Mouse (Mus musculus): ENCODE data around the gene Tom1l1. TPM values are rescaled to one million over a fixed set of nuclear protein-coding genes. Genes with fewer than 3 reads are reported as not detected.

Gene Tom1l1
- total RNA-seq, 2 experiments from 2014 or later = 50.1 to 124 TPM

DNA sequence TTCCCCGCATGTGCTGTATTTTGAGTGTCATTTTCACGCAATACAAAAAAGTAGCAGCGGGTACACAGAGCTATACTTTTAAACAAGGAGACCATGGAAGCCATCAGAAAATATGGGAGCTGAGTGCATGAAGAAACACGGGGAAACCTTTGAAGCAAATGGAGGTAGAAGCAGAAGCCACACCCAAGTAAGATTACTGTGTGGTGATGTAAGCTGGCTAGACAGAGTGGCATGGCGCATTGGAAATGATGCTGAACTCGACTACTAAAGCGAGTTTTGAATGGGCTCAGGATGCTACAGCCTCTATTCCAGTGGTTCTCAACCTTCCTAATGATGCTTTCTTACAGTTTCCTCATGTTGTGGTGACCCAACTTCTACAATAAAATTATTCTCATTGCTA is 11.1 kb downstream of the Tom1l1 start:
- ATAC-seq (replicated peaks; ENCODE audit: low FRiP score, poor library complexity, severe bottlenecking) = peak; percentile 72

DNA sequence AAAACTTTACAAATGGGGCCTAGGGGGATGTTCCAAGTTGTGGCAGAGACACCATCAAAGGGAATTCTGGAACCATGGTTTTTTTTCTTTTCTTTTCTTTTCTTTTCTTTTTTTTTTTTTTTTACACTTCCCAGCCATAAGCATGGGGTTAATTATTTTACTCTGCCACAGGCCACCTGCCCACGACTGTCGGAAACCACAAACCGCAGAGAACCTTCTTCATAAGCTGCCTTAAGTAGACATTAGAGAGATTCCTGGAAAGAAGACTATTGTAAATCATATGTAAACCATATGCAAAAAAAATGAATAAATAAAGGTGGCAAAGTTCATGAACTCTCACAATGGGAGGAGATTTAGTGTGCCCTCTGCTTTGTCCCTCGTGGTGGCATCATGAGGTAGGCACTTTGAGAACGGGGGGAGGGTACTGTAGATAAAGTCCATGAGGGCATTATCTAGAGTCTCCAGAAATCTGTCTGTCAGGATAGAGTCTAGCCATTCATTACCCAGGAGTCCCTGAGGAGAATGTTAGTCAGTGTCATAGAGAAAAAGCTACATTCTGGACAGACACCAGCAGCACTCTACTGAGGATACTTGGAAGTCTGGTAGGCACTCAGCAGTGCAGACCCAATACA is 12.6 kb downstream of the Tom1l1 start:
- ATAC-seq (replicated peaks; ENCODE audit: low FRiP score, poor library complexity, severe bottlenecking) = peak; percentile 94

DNA sequence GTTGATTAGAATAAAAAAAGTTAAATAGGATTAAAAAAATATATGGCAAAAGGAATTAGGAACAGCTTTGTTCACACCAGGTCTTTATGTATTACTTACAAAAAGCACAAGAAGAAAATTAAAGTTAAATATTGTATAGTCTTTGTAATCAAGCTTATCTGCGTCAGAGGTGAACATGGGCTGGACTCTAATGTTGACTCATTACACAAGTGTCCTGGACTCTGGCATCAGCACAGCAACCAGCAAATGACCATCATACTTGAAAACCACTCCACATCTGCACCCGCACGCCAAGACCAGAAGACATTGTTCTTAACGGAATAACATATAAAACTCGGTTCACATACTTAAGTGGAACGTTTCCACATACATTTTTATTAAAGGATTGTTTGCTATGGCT is 20.8 kb downstream of the Tom1l1 start:
- no peak for ATAC-seq (replicated peaks; ENCODE audit: low FRiP score, poor library complexity, severe bottlenecking)

DNA sequence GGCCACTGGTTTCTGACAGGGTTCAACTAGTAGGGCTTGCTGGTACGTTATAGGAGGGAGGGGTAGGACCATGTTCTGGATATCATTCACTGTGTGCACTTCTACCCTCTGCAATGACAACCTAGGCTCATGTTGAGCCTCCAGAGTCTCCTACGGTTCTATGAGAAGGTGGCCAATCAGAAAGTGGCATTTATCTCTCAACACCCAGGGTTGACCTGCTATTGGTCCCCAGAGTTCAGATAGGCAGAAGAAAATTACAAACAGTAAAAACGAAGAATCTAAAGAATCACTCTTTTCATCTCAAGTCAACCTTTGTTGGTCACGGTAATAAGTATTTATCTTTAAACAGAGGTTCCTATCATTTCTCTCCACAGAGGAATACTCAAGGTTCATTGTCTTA is 21.2 kb downstream of the Tom1l1 start:
- ATAC-seq (replicated peaks; ENCODE audit: low FRiP score, poor library complexity, severe bottlenecking) = peak; percentile 75

DNA sequence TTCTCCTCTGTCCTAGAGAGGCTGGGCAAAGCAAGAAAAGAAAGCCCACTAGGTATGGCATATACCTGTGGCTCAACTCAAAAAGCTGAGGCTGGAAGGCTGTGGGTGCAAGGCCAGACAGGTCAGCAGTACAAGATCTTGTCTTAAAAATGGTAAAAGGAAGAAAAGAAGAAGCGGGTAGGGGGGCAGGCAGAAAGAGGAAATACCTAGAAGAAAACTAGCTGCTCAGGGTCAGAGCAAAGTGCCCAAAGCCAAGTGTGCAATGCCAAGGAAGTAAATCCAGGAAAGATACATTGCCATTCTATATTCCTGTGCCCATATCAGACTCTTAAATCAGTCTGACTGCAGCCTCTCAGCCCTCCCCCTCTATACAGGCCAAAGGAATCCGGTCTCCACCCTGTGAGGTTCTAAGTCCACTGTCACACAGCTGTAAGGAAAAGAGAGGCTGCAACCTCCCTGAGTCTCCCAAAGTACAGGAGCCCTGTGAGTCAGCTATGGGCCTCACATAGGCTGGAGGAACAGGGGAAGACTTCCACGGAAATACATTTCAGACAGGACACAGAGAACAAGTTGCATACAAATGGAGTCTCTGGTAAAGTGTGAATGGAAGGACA is 21.9 kb downstream of the Tom1l1 start:
- ATAC-seq (replicated peaks; ENCODE audit: low FRiP score, poor library complexity, severe bottlenecking) = peak; percentile 24

DNA sequence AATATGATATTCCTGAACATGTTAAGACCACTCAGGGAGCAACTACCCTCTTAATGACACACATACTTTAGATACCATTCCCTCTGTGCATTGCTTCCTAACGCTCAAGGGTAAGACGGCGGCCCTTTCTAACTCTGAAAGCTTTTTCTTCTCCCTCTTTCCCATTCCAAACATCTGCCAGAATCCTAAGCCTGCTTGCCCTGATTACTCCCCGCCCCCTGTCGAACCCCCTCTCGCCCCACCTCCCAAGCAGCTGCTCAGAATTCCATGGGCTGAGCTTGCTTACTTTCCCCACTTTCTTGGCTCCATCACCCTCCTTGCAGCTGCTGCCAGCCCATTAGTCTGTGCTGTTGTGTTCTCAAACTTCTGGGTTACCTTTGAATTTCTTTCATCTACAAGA is 23.0 kb downstream of the Tom1l1 start:
- ATAC-seq (replicated peaks; ENCODE audit: low FRiP score, poor library complexity, severe bottlenecking) = no peak

DNA sequence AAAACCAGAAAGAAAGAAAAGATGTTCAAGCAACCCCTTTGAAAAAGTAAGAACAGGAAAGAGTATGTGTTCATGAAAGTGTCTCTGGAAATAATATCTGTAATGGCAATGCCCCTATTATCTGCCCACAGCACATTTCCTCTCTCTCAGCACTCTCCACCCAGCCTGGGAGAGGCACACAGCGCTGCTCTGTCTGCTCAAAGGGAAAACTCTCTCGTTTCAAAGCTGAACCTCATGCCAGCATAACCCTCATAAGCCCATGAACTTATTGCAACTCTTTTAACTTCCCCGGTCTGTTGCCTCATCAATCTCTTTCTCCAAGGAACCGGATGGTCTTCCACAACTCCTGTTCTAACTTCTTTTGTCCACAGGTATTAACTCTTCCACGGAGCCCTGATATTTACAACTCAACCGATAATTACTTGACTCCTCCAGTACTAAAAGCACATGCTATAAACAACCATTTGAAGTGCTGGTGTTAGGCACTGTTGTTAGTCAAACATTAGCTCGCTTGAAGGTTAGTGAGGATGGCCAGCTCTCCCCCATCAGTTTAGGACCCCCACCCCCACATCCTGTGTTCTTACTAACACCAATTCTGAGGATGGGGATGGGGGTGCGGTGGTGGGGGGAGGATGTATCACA is 23.7 kb downstream of the Tom1l1 start:
- peak; percentile 86 for ATAC-seq (replicated peaks; ENCODE audit: low FRiP score, poor library complexity, severe bottlenecking)

DNA sequence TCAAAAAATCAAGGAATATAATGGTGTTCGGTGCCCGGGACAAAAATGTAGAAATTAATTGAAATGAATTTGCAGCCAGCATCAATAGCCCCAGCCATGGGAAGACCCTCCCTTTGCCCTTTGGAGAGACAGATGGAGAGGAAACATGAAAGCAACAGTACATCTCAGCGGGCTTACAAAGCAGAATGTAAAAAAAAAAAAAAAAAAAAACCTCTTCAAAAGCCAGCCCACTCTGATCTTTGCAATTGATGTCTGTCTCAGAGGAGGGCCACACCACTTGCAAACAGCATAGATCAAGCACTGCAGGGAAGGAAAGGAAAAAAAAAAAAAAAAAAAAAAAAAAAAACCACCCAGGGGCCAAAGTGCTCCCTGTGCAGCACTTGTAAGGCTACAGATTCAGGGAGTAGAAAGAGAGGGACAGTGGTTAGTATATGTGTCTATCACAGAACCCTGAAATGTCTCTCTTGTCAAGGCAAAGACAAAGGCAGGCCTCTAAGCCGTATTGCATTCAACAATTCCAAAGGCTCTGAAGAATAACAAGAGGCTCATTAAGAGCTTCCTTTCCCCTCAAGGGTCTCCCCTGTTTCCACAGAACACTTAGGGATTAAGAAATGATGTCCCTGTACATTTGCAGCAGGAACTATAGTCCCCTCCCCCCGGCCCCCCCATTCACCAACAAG is 24.4 kb downstream of the Tom1l1 start:
- ATAC-seq (replicated peaks; ENCODE audit: low FRiP score, poor library complexity, severe bottlenecking) = peak; percentile 3; the same call in 1 of the 2 replicates

DNA sequence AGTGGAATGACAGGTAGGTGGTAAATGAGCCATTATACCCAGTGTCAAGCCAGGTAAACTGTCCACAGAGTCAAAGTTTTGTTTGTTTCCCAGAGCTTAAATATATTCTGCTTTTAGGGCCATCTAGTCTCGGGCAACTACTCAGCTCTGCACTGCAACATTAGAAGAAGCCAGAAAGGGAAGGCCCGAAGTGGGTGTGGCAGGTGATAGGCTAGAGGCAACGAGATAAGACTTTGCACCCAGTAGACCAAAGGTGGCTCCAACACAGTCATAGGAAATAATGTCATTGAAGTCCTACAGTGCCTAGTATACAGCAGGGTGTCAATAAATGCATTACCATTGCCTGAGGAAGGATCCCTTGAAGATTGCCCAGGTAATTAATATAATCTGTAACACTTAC is 25.1 kb downstream of the Tom1l1 start:
- ATAC-seq (replicated peaks; ENCODE audit: low FRiP score, poor library complexity, severe bottlenecking) = peak; percentile 69

DNA sequence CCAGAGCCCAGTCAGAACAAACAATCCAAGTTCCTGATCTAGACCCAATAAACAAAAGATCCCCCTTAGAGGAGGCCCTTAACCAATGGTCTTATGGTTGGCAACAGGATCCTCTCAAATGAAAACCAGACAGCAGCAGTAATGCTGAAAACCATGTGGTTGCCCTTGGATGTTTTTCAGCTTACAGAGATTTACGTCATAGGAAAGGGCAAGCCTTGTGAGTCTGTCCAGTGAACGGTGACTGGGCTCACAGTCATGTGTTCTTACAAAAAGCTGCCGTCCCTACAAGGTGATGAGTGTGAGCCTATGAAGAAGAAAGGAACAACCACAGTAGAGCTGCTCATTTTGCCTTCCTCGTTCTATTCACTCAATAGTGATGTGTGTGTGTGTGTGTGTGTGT is 27.5 kb downstream of the Tom1l1 start:
- no peak for ATAC-seq (replicated peaks; ENCODE audit: low FRiP score, poor library complexity, severe bottlenecking)

DNA sequence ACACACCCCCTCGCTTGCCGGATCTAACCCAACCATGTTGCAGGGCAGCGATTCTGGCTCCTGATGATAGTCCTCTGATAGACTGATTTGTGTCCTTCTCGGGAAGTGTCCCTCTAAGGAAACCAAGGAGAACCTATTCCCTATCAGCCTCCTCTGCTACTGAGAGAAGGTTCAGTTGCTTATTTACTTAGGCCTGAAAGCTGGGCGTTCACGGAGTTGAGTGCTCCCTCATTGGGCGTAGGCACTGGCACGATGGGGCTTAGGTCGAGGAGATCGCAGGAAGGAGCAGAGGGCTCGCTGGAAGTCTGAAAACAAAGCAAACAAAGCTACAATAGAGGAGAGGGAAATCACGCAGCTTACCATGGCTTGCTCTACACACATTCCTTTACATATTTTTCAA is 30.6 kb downstream of the Tom1l1 start:
- ATAC-seq (replicated peaks; ENCODE audit: low FRiP score, poor library complexity, severe bottlenecking) = no peak

DNA sequence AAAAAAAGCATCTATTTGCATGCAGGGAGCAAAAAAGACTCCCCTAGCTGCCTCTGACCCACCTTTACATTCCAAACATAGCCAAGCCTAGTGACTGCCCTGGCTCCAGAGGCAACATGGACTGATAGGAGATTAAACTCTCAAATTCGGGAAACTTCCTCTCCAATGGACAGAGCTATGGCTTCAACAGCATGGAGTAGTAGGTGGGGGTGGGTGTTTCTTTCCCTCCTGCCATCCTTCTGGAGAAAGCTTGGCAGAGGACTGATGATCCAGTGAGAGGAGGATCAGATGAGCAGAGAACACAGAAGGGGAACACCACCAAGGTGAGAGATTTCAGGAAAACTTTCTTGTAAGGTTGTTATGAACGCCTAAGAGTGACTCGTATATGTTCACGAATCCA is 35.6 kb downstream of the Tom1l1 start:
- no peak for ATAC-seq (replicated peaks; ENCODE audit: low FRiP score, poor library complexity, severe bottlenecking)

DNA sequence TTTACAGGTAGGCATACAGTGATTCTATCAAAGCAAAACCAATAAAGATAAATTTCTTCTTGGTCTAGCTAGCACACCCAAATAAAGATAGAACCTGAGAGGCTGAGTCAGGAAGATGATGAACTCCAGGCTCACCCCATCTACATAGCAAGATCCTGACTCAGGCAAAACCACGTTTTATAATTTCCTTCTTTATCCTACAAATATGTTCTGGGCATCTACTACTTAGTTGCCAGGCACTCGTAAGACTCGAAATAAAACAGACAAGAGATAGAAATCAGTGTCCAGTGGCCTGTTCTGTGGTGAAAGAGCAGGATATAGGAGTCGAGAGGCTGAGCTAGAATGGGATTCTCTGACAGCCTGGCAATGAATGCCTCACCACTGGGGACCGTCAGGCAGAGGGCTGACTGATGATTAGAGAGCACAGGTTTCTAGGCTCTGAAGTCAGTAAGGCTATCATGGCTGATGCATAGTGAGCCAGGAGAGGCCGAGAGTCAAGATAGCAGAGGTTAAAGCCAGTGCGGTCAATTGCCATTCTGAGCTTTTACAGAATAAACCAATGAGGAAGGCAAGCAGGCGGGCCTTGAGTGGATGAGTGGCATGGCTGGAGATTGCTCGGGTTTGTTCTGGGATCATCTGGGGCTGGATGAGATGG is 37.8 kb downstream of the Tom1l1 start:
- ATAC-seq (replicated peaks; ENCODE audit: low FRiP score, poor library complexity, severe bottlenecking) = no peak

DNA sequence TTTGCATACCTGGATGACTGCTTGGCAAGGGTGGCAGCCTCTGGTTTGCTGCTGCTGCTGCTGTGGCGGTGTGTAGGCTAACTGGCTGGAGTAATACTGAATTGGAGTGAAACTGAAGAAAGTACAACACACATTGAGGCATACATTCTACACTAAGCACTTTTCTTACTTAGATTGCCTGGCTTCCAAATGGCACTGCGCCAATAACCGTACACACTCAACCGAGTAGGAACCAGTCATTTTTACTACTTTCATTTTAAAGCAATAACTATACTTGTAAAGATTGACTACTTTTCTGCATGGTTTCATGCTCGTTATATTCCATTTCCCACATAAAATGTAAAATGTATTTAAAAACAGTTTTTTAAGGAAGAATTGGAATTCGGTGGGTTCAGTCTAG is 38.4 kb downstream of the Tom1l1 start:
- no peak for ATAC-seq (replicated peaks; ENCODE audit: low FRiP score, poor library complexity, severe bottlenecking)

DNA sequence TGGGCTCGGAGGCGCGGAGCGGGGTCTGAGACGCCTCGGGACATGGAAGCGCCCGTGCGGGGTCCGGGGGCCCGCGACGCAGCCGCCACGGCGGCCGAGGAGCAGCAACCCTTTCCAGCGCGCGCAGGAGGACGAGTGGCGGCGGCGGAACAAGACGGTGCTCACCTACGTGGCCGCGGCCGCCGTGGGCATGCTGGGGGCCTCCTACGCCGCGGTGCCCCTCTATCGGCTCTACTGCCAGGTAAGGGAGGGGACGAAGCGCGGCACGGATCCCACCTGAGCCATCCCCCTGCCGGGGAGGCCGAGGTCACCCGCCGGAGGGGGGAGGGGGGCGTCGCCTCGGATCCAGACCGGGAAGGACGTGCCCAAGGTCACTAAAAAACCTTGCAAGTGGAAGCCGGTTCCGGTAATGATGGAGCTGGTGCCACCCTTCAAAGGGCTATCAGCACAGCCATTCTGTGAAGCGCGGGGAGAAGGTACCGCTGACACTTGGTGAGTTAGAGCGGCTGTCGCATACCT is 49.8 kb downstream of the Tom1l1 start:
- ATAC-seq (replicated peaks; ENCODE audit: low FRiP score, poor library complexity, severe bottlenecking) = peak; percentile 65

DNA sequence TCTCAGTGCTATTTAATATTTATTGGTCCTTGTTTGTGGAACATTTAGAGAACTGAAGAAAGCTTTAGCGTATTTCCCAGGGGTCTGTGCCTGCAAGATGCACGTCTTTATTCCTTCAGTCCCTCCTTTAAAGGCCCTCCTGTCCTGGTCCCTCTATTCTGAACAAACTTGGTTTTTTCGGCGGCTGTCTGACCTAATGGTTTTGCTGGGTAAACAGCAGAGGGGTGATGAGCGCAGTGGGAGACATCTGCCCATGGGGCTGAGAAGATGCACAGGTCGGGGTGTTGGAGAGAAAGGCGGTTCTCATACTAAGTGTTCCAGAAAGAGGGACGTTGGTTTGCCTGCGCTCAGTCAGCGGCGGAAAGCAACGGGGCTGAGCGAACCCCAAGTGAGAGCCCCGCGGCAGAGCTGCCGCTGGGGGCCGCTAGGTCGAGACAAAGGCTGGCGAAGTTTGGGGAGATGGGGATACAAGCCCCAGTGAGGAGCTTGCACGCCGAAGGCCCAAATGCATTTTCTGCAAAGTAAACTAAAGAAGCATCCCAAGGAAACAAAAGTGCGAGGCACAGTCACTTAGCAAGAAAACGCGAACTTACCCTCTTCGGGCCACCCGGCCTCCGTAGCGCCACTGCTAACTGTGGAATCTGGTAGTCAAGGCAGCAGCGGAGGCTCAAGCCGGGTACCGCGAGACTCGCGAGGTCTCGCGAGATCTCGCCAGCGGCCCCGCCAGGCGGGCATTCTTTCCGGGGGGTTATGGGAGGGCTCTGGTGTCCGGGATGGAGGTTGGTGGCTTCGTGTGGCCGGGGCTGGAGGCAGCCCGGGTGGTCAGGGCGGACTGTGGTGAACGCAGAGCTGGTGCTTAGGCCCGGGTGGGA is 50.5 kb downstream of the Tom1l1 start, which contains the start of the genes Stxbp4 and Cox11:
Gene Stxbp4, minus strand, starts transcription at position 645 of the 872 bp plus-strand sequence.
Gene Cox11, plus strand, starts transcription at position 734 of the 872 bp plus-strand sequence.
- peak; percentile 93 for ATAC-seq (replicated peaks; ENCODE audit: low FRiP score, poor library complexity, severe bottlenecking)

DNA sequence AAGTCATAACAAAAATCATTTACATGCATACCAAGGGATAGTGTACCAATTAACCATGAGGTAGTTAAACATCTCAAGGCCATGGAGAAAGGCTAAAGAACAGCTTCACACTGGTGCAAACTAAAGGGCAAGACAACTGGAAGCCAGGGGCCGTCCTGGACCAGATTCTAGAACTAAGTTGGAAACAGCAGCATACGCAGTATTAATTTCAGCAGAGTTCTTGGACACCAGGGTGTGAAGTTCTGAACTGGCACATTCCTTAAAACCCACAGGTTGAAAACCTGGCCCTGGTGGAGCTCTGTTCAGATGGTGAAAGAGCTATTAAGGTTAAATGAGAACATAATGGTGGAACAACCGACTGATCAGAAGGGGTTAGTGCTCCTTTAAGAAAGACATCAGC is 53.5 kb downstream of the Tom1l1 start:
- ATAC-seq (replicated peaks; ENCODE audit: low FRiP score, poor library complexity, severe bottlenecking) = no peak

DNA sequence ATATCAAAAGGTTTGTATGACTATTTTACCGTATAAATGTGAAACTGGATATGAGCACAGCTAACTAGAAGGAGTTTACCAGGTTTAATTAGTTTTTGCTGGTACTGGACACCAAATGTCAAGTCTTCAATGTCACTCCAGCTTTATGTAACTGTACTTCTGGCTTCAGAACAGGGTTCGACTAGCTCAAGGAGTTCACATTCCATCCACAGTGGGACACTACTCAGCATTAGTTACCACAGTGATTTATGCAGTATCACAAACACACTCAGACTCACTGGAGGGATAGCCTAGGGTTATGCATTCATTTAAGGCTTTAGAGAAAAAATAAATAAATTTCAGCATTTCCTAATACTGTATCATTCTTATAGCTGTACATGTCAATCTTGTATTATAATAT is 55.7 kb downstream of the Tom1l1 start:
- ATAC-seq (replicated peaks; ENCODE audit: low FRiP score, poor library complexity, severe bottlenecking) = no peak

DNA sequence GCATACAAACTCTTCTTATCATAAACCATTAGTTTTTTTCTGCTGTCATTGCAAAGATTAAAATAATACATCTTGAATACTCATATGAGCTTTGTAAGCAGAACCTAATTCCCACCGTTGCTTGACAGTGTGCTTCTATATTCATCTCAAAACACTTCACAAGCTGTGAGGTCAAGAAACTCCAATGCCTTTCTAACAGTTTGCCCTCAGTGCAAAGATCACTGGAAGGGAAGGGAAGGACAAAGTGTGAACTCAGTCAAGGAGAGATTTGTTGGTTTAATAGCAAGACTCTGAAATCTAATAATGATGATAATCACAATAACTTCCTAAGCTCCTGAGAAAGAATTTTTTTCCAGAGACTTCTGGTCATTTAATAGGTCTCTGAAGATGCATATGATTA is 60.4 kb downstream of the Tom1l1 start:
- no peak for ATAC-seq (replicated peaks; ENCODE audit: low FRiP score, poor library complexity, severe bottlenecking)

All from erythroblast, adult 5-6 weeks (primary cell).